Mouse (Mus musculus) thymus, adult 2 months (tissue): ENCODE results near the gene Slc35b1. TPM values are rescaled to one million over a fixed set of nuclear protein-coding genes. Genes with fewer than 3 reads are reported as not detected.

Experiments used
- DNase-seq: peaks from one replicate; pipeline ENCODE4 v3.0.0; 2021
- H3K27ac ChIP-seq: fragments of 200-500 bp; 2 replicates; pipeline ENCODE4 v1.5.1; 2012; ENCODE audit warnings: low read length, control low read depth; ENCODE audit not compliant: control insufficient read depth, insufficient read depth
- H3K27me3 ChIP-seq: fragments of 200-500 bp; 2 replicates; pipeline ENCODE4 v1.6.1; 2012; ENCODE audit warnings: mild to moderate bottlenecking, low read length, moderate library complexity, mixed read lengths; ENCODE audit not compliant: control insufficient read depth, insufficient read depth
- H3K36me3 ChIP-seq: fragments of 200-500 bp; 2 replicates; pipeline ENCODE4 v1.6.1; 2012; ENCODE audit warnings: mild to moderate bottlenecking, low read length, moderate library complexity; ENCODE audit not compliant: control insufficient read depth, insufficient read depth
- H3K4me1 ChIP-seq: fragments of 200-500 bp; replicated peaks from 2 replicates; pipeline ENCODE4 v1.6.1; 2012; ENCODE audit warnings: low read length; ENCODE audit not compliant: control insufficient read depth, insufficient read depth
- H3K4me3 ChIP-seq: fragments of 200-500 bp; 2 replicates; pipeline ENCODE4 v1.5.1; 2012; ENCODE audit warnings: mild to moderate bottlenecking, low read length, control low read depth, moderate library complexity; ENCODE audit not compliant: control insufficient read depth, insufficient read depth
- CTCF ChIP-seq: fragments of 200-500 bp; IDR thresholded peaks from 2 replicates; pipeline ENCODE4 v1.5.1; 2012; ENCODE audit warnings: mild to moderate bottlenecking, control low read depth, low read length, moderate library complexity, borderline replicate concordance; ENCODE audit not compliant: control insufficient read depth, poor library complexity, insufficient read depth; ENCODE audit errors: extremely low read depth
- POLR2A ChIP-seq: fragments of 200-500 bp; IDR thresholded peaks from 2 replicates; pipeline ENCODE4 v1.6.1; 2012; ENCODE audit warnings: mild to moderate bottlenecking, low read length, control low read depth, moderate library complexity; ENCODE audit not compliant: control insufficient read depth, poor library complexity, insufficient read depth; ENCODE audit errors: extremely low read depth
- WGBS: fragments of 180-500 bp; shearing (Covaris S2); methylation state at CpG from one replicate; pipeline ENCODE4 v1.1.7; 2018; 5-methylcytosine and 5-hydroxymethylcytosine counted together
- polyA plus RNA-seq: library from polyadenylated mRNA; depleted of rRNA; stranded (reverse); fragments of >200 nt; gene quantifications from 2 replicates; pipeline ENCODE4 v1.2.3, GENCODE M21; 2012

The Slc35b1 gene
- polyA plus RNA-seq, 1 experiment: 107 TPM

GRCm38 (mm10) chr11:95364388-95364787 lies 20.1 kb upstream of the Slc35b1 start:
- Histone ChIP-seq H3K36me3 (peaks cover 16% of the 10 kb centered on the region; the same call in 1 of the 2 replicates), H3K4me3 (no peak overlapping the region), H3K27me3 (no peaks in the 10 kb centered on the region), H3K27ac (no peak overlapping the region), H3K4me1 (peaks cover 55% of the 10 kb centered on the region)
- no peak for DNase-seq
- 94% methylated on average over 5 of the region's 5 CpGs for WGBS
- no peak for TF ChIP-seq POLR2A
- TF ChIP-seq CTCF: no peak

- WGBS: 94% methylated on average over 10 of the region's 10 CpGs
- H3K4me1 ChIP-seq: peaks cover 61% of the 10 kb centered on the region
- peak overlapping the region; percentile 91 for H3K27ac ChIP-seq
- no peak overlapping the region for H3K4me3 ChIP-seq
- no peaks in the 10 kb centered on the region for H3K27me3 ChIP-seq
- TF ChIP-seq CTCF (no peak), POLR2A (no peak)
- no peak for DNase-seq
- H3K36me3 ChIP-seq: peaks cover 19% of the 10 kb centered on the region
Measured at GRCm38 (mm10) chr11:95365596-95365995, 18.9 kb upstream of the Slc35b1 start.

GRCm38 (mm10) chr11:95366280-95366897 lies 18.1 kb upstream of the Slc35b1 start:
- TF ChIP-seq CTCF (no peak), POLR2A (no peak)
- DNase-seq: peak; percentile 33
- Histone ChIP-seq H3K27ac (peak overlapping the region; percentile 91), H3K4me3 (no peak overlapping the region), H3K4me1 (peaks cover 61% of the 10 kb centered on the region), H3K36me3 (peaks cover 24% of the 10 kb centered on the region), H3K27me3 (no peaks in the 10 kb centered on the region)
- 85% methylated on average over 6 of the region's 6 CpGs for WGBS

GRCm38 (mm10) chr11:95367011-95367735 lies 17.3 kb upstream of the Slc35b1 start:
- H3K27ac ChIP-seq: peak overlapping the region; percentile 91
- peak; percentile 70 for DNase-seq
- peaks cover 32% of the 10 kb centered on the region for H3K36me3 ChIP-seq
- no peaks in the 10 kb centered on the region for H3K27me3 ChIP-seq
- peaks cover 61% of the 10 kb centered on the region for H3K4me1 ChIP-seq
- WGBS: 9% methylated on average over 8 of the region's 8 CpGs
- no peak overlapping the region for H3K4me3 ChIP-seq
- TF ChIP-seq CTCF (no peak), POLR2A (no peak)

- Histone ChIP-seq H3K27ac (peak overlapping the region; percentile 14; the same call in 1 of the 2 replicates), H3K36me3 (peaks cover 43% of the 10 kb centered on the region)
- 96% methylated on average over 8 of the region's 8 CpGs for WGBS
Measured at GRCm38 (mm10) chr11:95368231-95368823, 16.2 kb upstream of the Slc35b1 start.

GRCm38 (mm10) chr11:95368871-95369270 lies 15.6 kb upstream of the Slc35b1 start:
- peak overlapping the region; percentile 14; the same call in 1 of the 2 replicates for H3K27ac ChIP-seq
- TF ChIP-seq POLR2A (no peak), CTCF (no peak)
- no peak for DNase-seq
- peaks cover 61% of the 10 kb centered on the region for H3K4me1 ChIP-seq
- H3K4me3 ChIP-seq: no peak overlapping the region
- H3K36me3 ChIP-seq: peaks cover 49% of the 10 kb centered on the region
- H3K27me3 ChIP-seq: no peaks in the 10 kb centered on the region
- 96% methylated on average over 4 of the region's 4 CpGs for WGBS

More at GRCm38 (mm10) chr11:95368231-95368823, 16.2 kb upstream of the Slc35b1 start:
- TF ChIP-seq CTCF (no peak), POLR2A (no peak)
- DNase-seq: no peak
- H3K4me3 ChIP-seq: no peak overlapping the region
- H3K4me1 ChIP-seq: peaks cover 61% of the 10 kb centered on the region
- H3K27me3 ChIP-seq: no peaks in the 10 kb centered on the region
